Mouse (Mus musculus) myocyte (in vitro differentiated cells): Measurements from ENCODE around the gene Hrasls. TPM values are rescaled to one million over a fixed set of nuclear protein-coding genes. Genes with fewer than 3 reads are reported as not detected.

ENCODE experiments used
- H3K27me3 ChIP-seq: one replicate; pipeline ENCODE4 v1.6.1; 2011; ENCODE audit not compliant: control insufficient read depth, insufficient read depth, insufficient read length
- H3K36me3 ChIP-seq: one replicate; pipeline ENCODE4 v1.6.1; 2011; ENCODE audit not compliant: control insufficient read depth, insufficient read depth
- H3K4me2 ChIP-seq: one replicate; pipeline ENCODE4 v1.6.1; 2011; ENCODE audit warnings: low read depth, control low read depth
- H3K4me3 ChIP-seq: one replicate; pipeline ENCODE4 v1.5.1; 2011; ENCODE audit warnings: mild to moderate bottlenecking, control low read depth, moderate library complexity
- H3K79me2 ChIP-seq: one replicate; pipeline ENCODE4 v1.6.1; 2011; ENCODE audit not compliant: control insufficient read depth, insufficient read depth
- H3ac ChIP-seq: one replicate; pipeline ENCODE4 v1.6.1; 2011; ENCODE audit not compliant: control insufficient read depth, insufficient read length
- CEBPB ChIP-seq: IDR thresholded peaks from 2 replicates; pipeline ENCODE4 v1.6.1; 2011; ENCODE audit warnings: mild to moderate bottlenecking, moderate library complexity; ENCODE audit not compliant: poor library complexity, insufficient read depth, severe bottlenecking
- E2F4 ChIP-seq: IDR thresholded peaks from one replicate; pipeline ENCODE4 v1.6.1; 2011; ENCODE audit warnings: mild to moderate bottlenecking, control low read depth, moderate library complexity; ENCODE audit not compliant: insufficient read depth
- MAX ChIP-seq: IDR thresholded peaks from one replicate; pipeline ENCODE4 v1.6.1; 2011; ENCODE audit warnings: low read depth, mild to moderate bottlenecking, control low read depth
- MYOD1 ChIP-seq, 3 experiments: IDR thresholded peaks; one replicate each; pipeline ENCODE4 v1.6.1; 2011; ENCODE audit warnings: control low read depth in 2 of 3, low read depth in 2 of 3, mild to moderate bottlenecking in 2 of 3, moderate library complexity in 1 of 3; ENCODE audit not compliant: insufficient read length in 2 of 3, control insufficient read depth in 1 of 3
- MYOG ChIP-seq, 3 experiments: IDR thresholded peaks; one replicate each; pipeline ENCODE4 v1.6.1; 2011; ENCODE audit warnings: control low read depth in 2 of 3, low read depth in 2 of 3, mild to moderate bottlenecking in 2 of 3; ENCODE audit not compliant: insufficient read length in 2 of 3, control insufficient read depth in 1 of 3, insufficient read depth in 1 of 3
- POLR2A ChIP-seq: IDR thresholded peaks from one replicate; pipeline ENCODE4 v1.6.1; 2011; ENCODE audit warnings: low read depth, mild to moderate bottlenecking, control low read depth, moderate library complexity; ENCODE audit not compliant: insufficient read length
- POLR2AphosphoS2 ChIP-seq: IDR thresholded peaks from one replicate; pipeline ENCODE4 v1.6.1; 2011; ENCODE audit warnings: low read depth, control low read depth; ENCODE audit not compliant: insufficient read length
- REST ChIP-seq: IDR thresholded peaks from one replicate; pipeline ENCODE4 v1.6.1; 2011; ENCODE audit warnings: mild to moderate bottlenecking, control low read depth, moderate library complexity; ENCODE audit not compliant: insufficient read depth, insufficient read length
- SRF ChIP-seq: IDR thresholded peaks from one replicate; pipeline ENCODE4 v1.6.1; 2011; ENCODE audit warnings: low read depth; ENCODE audit not compliant: control insufficient read depth, insufficient read length
- TCF12 ChIP-seq: IDR thresholded peaks from one replicate; pipeline ENCODE4 v1.6.1; 2011; ENCODE audit warnings: mild to moderate bottlenecking, control low read depth; ENCODE audit not compliant: poor library complexity, insufficient read depth, severe bottlenecking
- TCF3 ChIP-seq: IDR thresholded peaks from one replicate; pipeline ENCODE4 v1.6.1; 2011; ENCODE audit warnings: low read depth, control low read depth; ENCODE audit not compliant: insufficient read length
- USF1 ChIP-seq: IDR thresholded peaks from one replicate; pipeline ENCODE4 v1.6.1; 2011; ENCODE audit warnings: low read depth, mild to moderate bottlenecking, control low read depth, moderate library complexity
- polyA plus RNA-seq: library from polyadenylated mRNA; unstranded; fragments of >200 nt; fragmentation: generic; extraction: Trizol; gene quantifications from one replicate; pipeline ENCODE4 v1.2.1, GENCODE M21; 2012; ENCODE audit warnings: missing spikeins

Hrasls gene
- 0.92 TPM for polyA plus RNA-seq

- Histone ChIP-seq H3K36me3 (no peaks in the 10 kb centered on the region), H3K27me3 (no peaks in the 10 kb centered on the region), H3K4me3 (no peak within 1 kb of the TSS), H3K4me2 (peak within 1 kb of the TSS; percentile 43), H3ac (no peak within 1 kb of the TSS), H3K79me2 (no peaks in the 10 kb centered on the region)
- TF ChIP-seq REST (no peak), POLR2A (peak; percentile 47)
Measured at GRCm38 (mm10) chr16:29209605-29210411, at the start of gene Hrasls. Hrasls (plus strand) TSS chr16:29209695.

- Histone ChIP-seq H3ac (no peak overlapping the region), H3K36me3 (no peaks in the 10 kb centered on the region), H3K79me2 (no peaks in the 10 kb centered on the region), H3K4me2 (no peak overlapping the region), H3K27me3 (no peaks in the 10 kb centered on the region), H3K4me3 (no peak overlapping the region)
- TF ChIP-seq USF1 (no peak), POLR2AphosphoS2 (no peak), TCF3 (no peak), E2F4 (no peak), POLR2A (no peak), REST (no peak), CEBPB (no peak), SRF (no peak)
Measured at GRCm38 (mm10) chr16:29162271-29162670, 47.2 kb upstream of the Hrasls start.

- TF ChIP-seq USF1 (no peak), MAX (no peak), MYOG (IDR thresholded peaks at IDR 0.05; ENCODE audit: control insufficient read depth in 1 of 3, insufficient read depth in 1 of 3, insufficient read length in 2 of 3, low read depth in 2 of 3) (no peak), POLR2AphosphoS2 (no peak), TCF12 (no peak), MYOD1 (IDR thresholded peaks at IDR 0.05; ENCODE audit: control insufficient read depth in 1 of 3, insufficient read length in 2 of 3, low read depth in 2 of 3) (no peak), REST (no peak), SRF (no peak), TCF3 (no peak), POLR2A (no peak), CEBPB (no peak), E2F4 (no peak)
- Histone ChIP-seq H3K4me3 (no peak overlapping the region), H3ac (no peak overlapping the region), H3K79me2 (no peaks in the 10 kb centered on the region), H3K36me3 (no peaks in the 10 kb centered on the region), H3K4me2 (no peak overlapping the region), H3K27me3 (no peaks in the 10 kb centered on the region)
Measured at GRCm38 (mm10) chr16:29167051-29167450, 42.4 kb upstream of the Hrasls start.

GRCm38 (mm10) chr16:29171741-29172140 is 37.8 kb upstream of the Hrasls start:
- H3K79me2 ChIP-seq: no peaks in the 10 kb centered on the region
- no peaks in the 10 kb centered on the region for H3K27me3 ChIP-seq
- TF ChIP-seq USF1 (no peak), SRF (no peak), CEBPB (no peak), REST (no peak), TCF12 (no peak), E2F4 (no peak), TCF3 (no peak), MYOD1 (IDR thresholded peaks at IDR 0.05; ENCODE audit: control insufficient read depth in 1 of 3, insufficient read length in 2 of 3, low read depth in 2 of 3) (no peak), POLR2AphosphoS2 (no peak), MYOG (IDR thresholded peaks at IDR 0.05; ENCODE audit: control insufficient read depth in 1 of 3, insufficient read depth in 1 of 3, insufficient read length in 2 of 3, low read depth in 2 of 3) (no peak)
- H3K36me3 ChIP-seq: no peaks in the 10 kb centered on the region
- no peak overlapping the region for H3K4me2 ChIP-seq
- no peak overlapping the region for H3K4me3 ChIP-seq
- no peak overlapping the region for H3ac ChIP-seq

GRCm38 (mm10) chr16:29173201-29173600 is 36.3 kb upstream of the Hrasls start:
- Histone ChIP-seq H3K79me2 (no peaks in the 10 kb centered on the region), H3K27me3 (no peaks in the 10 kb centered on the region), H3K36me3 (no peaks in the 10 kb centered on the region), H3K4me2 (no peak overlapping the region), H3ac (no peak overlapping the region), H3K4me3 (no peak overlapping the region)
- TF ChIP-seq MYOG (IDR thresholded peaks at IDR 0.05; ENCODE audit: control insufficient read depth in 1 of 3, insufficient read depth in 1 of 3, insufficient read length in 2 of 3, low read depth in 2 of 3) (no peak), TCF12 (no peak), POLR2AphosphoS2 (no peak), CEBPB (no peak), REST (no peak), MYOD1 (IDR thresholded peaks at IDR 0.05; ENCODE audit: control insufficient read depth in 1 of 3, insufficient read length in 2 of 3, low read depth in 2 of 3) (no peak), MAX (no peak), POLR2A (no peak), USF1 (no peak), SRF (no peak), E2F4 (no peak), TCF3 (no peak)
